Comparison of ENCODE assay signal across 8 mouse cellular contexts in genomic region chr15:85991453-85992124, GRCm38 (mm10). TPM values are rescaled to one million over a fixed set of nuclear protein-coding genes. Genes with fewer than 3 reads are reported as not detected.
DNase-seq lines count a peak whose midpoint lies in the region; ATAC-seq and TF ChIP-seq lines count a peak whose summit lies in the region.

No protein-coding gene starts in this region.

- peaks cover 22% of the 10 kb centered on the region; the same call in 1 of the 2 replicates for H3K4me1 ChIP-seq in hindbrain, postnatal 0 days (ENCODE audit: insufficient read depth, low read length)
- 0 out of 2 replicates have a peak, but pooled peaks cover 3% of the 10 kb centered on the region for H3K4me1 ChIP-seq in lung, adult 2 months (ENCODE audit: control insufficient read depth, insufficient read depth, low read length)

- DNase-seq in brain, embryonic 14.5 days (ENCODE audit: low read depth), result peak; percentile 97
- peak; percentile 80 to 86 for DNase-seq in cerebellum, postnatal 25 days
- peak; percentile 63 for DNase-seq in hindbrain, postnatal 0 days (ENCODE audit: low spot score)
- peak; percentile 55 for DNase-seq in lung, adult 2 months
- no peak for DNase-seq in urinary bladder, adult 2 months (ENCODE audit: low spot score)
- DNase-seq in testis, postnatal 14 days (ENCODE audit: low spot score), result no peak
- no peak for DNase-seq in MN1 (ENCODE audit: low spot score)
- no peak for DNase-seq in gastrocnemius, postnatal 10 days

- TF ChIP-seq CTCF in brain, embryonic 14.5 days (IDR thresholded peaks at IDR 0.05; ENCODE audit: borderline replicate concordance, extremely low read depth, insufficient read depth, insufficient read length), result no peak
- TF ChIP-seq CTCF in hindbrain, postnatal 0 days (IDR thresholded peaks at IDR 0.05; ENCODE audit: low read depth), result no peak
- TF ChIP-seq CTCF in lung, adult 2 months (IDR thresholded peaks at IDR 0.05; ENCODE audit: insufficient read depth, low read length), result no peak

- 0 out of 2 replicates have a peak, but pooled peaks have one; percentile 27 for ATAC-seq in hindbrain, postnatal 0 days

- WGBS in hindbrain, postnatal 0 days, result 27% methylated on average over 5 of the region's 5 CpGs
- 73% methylated on average over 5 of the region's 5 CpGs for WGBS in lung, adult 2 months

- H3K27me3 ChIP-seq in hindbrain, postnatal 0 days (ENCODE audit: insufficient read depth, low read length), result no peaks in the 10 kb centered on the region

- TF ChIP-seq POLR2A in brain, embryonic 14.5 days (IDR thresholded peaks at IDR 0.05; ENCODE audit: borderline replicate concordance, extremely low read depth, insufficient read depth, insufficient read length, poor library complexity, severe bottlenecking), result no peak
- no peak for TF ChIP-seq POLR2A in lung, adult 2 months (IDR thresholded peaks at IDR 0.05; ENCODE audit: borderline replicate concordance, extremely low read depth, low read depth, low read length)

- no peak overlapping the region for H3K4me2 ChIP-seq in hindbrain, postnatal 0 days (ENCODE audit: low read depth, low read length)

- no peak overlapping the region for H3K9ac ChIP-seq in hindbrain, postnatal 0 days (replicated peaks; ENCODE audit: low read length)

- H3K9me3 ChIP-seq in hindbrain, postnatal 0 days (ENCODE audit: low read length), result no peaks in the 10 kb centered on the region

- peak overlapping the region; percentile 29; the same call in 1 of the 2 replicates for H3K27ac ChIP-seq in hindbrain, postnatal 0 days

- no peaks in the 10 kb centered on the region for H3K36me3 ChIP-seq in hindbrain, postnatal 0 days (ENCODE audit: insufficient read depth, low read length)

- no peak overlapping the region for H3K4me3 ChIP-seq in hindbrain, postnatal 0 days (ENCODE audit: low read length)
- no peak overlapping the region for H3K4me3 ChIP-seq in lung, adult 2 months (replicated peaks; ENCODE audit: extremely low read depth, low read depth, low read length)

RNA-seq across cellular contexts. Expression of gene Celsr1, which starts 42.0 kb away (rescaled TPM):
- 17.6 and 21.3 TPM in 2 replicates for polyA plus RNA-seq in brain, embryonic 14.5 days (2012; rRNA removed)
- total RNA-seq in hindbrain, postnatal 0 days (2014; rRNA removed), result 16.4 and 19.4 TPM in 2 replicates
- 0.98 and 0.99 TPM in 2 replicates for polyA plus RNA-seq in hindbrain, postnatal 0 days (2015; fragmentation: Nextera tagmentation; extraction: Ambion mirVana)
- polyA plus RNA-seq in lung, adult 2 months (2012; rRNA removed), result 16.0 and 16.2 TPM in 2 replicates
- 0.80 and 1.0 TPM in 2 replicates for polyA plus RNA-seq in urinary bladder, adult 2 months (2012; rRNA removed)
- total RNA-seq in gastrocnemius, postnatal 10 days (2021), result under 1 TPM; 0.73 to 0.88 TPM

Comparison
In these comparisons a context has a peak if more than half of its experiments do, and no peak if none do; other contexts are left out.
1. DNase-seq: peak in brain, embryonic 14.5 days (single experiment), cerebellum, postnatal 25 days (2 of 2), hindbrain, postnatal 0 days (single experiment) and lung, adult 2 months (single experiment); none in urinary bladder, adult 2 months (single experiment), testis, postnatal 14 days (single experiment), MN1 (single experiment) and gastrocnemius, postnatal 10 days (single experiment).